Mouse (Mus musculus) thymus, adult 18-20 months (tissue): Measurements from ENCODE around the gene Gtsf1.

Experiments
- DNase-seq, 2 experiments: peaks; one replicate each; pipeline ENCODE4 v3.0.0; 2022; ENCODE audit warnings: mixed read lengths in 2 of 2

Gtsf1 gene

DNA sequence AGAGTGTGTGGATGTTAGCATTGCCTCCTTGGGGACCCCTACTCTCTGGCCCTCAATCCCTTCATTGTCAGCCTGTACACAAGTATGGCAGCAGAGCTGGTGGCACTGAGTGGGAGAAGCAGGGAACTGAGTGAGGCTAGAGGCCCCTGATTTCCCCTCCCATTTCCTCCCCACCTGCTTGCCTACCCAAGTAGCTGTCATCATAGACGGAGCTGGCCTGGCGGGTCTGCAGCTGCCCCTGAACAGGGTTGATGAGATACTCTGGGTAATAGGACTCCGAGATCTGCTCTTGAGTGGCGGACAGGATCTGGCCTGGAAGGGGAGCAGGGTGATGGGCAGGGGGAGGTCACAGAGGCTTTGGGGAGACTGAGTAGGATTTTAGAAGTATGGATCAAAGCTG lies 74.1 kb downstream of the Gtsf1 start:
- DNase-seq = no peak

DNA sequence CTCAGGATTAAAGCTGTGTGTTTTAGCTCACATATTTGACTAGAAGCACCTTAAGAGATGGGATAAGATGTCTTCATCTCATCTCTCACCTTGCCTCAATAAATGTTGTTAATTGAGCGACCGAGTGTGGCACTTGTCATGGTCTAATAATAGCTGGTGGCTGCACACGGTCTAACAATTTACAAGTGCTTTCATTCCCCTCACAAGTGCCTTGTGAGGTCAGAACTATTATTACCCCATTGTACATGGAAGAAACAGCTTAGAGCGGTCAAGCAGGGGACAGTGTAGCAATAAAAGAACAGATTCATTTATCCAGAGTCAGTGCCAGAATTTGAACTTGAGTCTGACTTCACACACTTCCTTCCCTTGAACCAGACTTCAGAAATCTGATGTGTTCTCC lies 74.8 kb downstream of the Gtsf1 start:
- no peak for DNase-seq

- DNase-seq = no peak
These were observed 75.6 kb downstream of the Gtsf1 start for GRCm38 (mm10) chr15:103354690-103355089.

GRCm38 (mm10) chr15:103353511-103354256 lies 76.6 kb downstream of the Gtsf1 start:
- no peak for DNase-seq

DNA sequence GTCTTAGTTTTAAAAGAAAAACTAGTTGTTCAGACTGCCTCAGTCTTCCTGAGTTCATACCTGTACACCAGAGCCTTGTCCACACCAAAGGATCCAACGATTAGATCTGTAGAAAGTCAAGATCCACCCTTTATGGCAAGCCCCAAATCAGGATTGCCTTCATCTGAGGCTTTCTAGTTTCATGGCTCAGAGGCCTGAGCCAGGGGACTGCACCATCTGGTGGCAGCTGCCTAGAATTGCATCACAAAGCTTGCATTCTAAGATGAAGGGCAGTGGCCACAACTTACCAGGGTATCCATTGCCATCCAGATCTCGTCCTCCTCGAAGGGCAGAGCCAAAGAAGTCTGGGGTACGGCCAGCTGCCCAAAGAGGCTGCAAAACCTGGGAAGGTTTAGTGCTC lies 77.4 kb downstream of the Gtsf1 start:
- DNase-seq = no peak
